Mouse (Mus musculus): Measurements from ENCODE around the gene Jhy. TPM values are rescaled to one million over a fixed set of nuclear protein-coding genes. Genes with fewer than 3 reads are reported as not detected.

The Jhy gene
- polyA plus RNA-seq, 1 experiment from 2014 or later = 0.05 TPM

- H3K27ac ChIP-seq = no peak overlapping the region
- no peaks in the 10 kb centered on the region for H3K9me3 ChIP-seq (replicated peaks)
- no peaks in the 10 kb centered on the region for H3K36me3 ChIP-seq
- 12% methylated on average over 4 of the region's 4 CpGs for WGBS (ENCODE audit: insufficient replicate concordance)
- ATAC-seq = no peak
- H3K4me2 ChIP-seq = no peak overlapping the region
- H3K27me3 ChIP-seq (replicated peaks) = peaks cover 98% of the 10 kb centered on the region
- no peak overlapping the region for H3K4me3 ChIP-seq
- H3K9ac ChIP-seq = no peak overlapping the region
- H3K4me1 ChIP-seq = peaks cover 4% of the 10 kb centered on the region; the same call in 1 of the 2 replicates
These were observed 89.0 kb downstream of the Jhy start for GRCm38 (mm10) chr9:40874961-40875360.

- H3K4me3 ChIP-seq = no peak within 1 kb of the TSS
- peaks cover 4% of the 10 kb centered on the region; the same call in 1 of the 2 replicates for H3K4me1 ChIP-seq
- peaks cover 98% of the 10 kb centered on the region for H3K27me3 ChIP-seq (replicated peaks)
- no peaks in the 10 kb centered on the region for H3K9me3 ChIP-seq (replicated peaks)
- H3K36me3 ChIP-seq = no peaks in the 10 kb centered on the region
- peak within 1 kb of the TSS; percentile 38; the same call in 1 of the 2 replicates for H3K4me2 ChIP-seq
- H3K9ac ChIP-seq = no peak within 1 kb of the TSS
- H3K27ac ChIP-seq = no peak within 1 kb of the TSS
- no peak for ATAC-seq
- WGBS (ENCODE audit: insufficient replicate concordance) = 4% methylated on average over 32 of the region's 32 CpGs
These were observed 90.1 kb downstream of the Jhy start, which contains the start of gene Bsx for GRCm38 (mm10) chr9:40873556-40874470. Gene Bsx (plus strand): TSS chr9:40874127.

- peak overlapping the region; percentile 27 for H3K4me2 ChIP-seq
- ATAC-seq = no peak
These were observed 91.8 kb downstream of the Jhy start for GRCm38 (mm10) chr9:40872156-40872478.

GRCm38 (mm10) chr9:40871369-40872155 lies 92.4 kb downstream of the Jhy start:
- H3K27me3 ChIP-seq (replicated peaks) = peaks cover 81% of the 10 kb centered on the region
- no peaks in the 10 kb centered on the region for H3K4me1 ChIP-seq
- H3K9ac ChIP-seq = no peak overlapping the region
- H3K4me3 ChIP-seq = no peak overlapping the region
- no peak overlapping the region for H3K27ac ChIP-seq
- H3K36me3 ChIP-seq = no peaks in the 10 kb centered on the region
- no peaks in the 10 kb centered on the region for H3K9me3 ChIP-seq (replicated peaks)
- ATAC-seq = no peak
- WGBS (ENCODE audit: insufficient replicate concordance) = 3% methylated on average over 34 of the region's 34 CpGs
- H3K4me2 ChIP-seq = peak overlapping the region; percentile 27

More at GRCm38 (mm10) chr9:40872156-40872478, 91.8 kb downstream of the Jhy start:
- Histone ChIP-seq H3K36me3 (no peaks in the 10 kb centered on the region), H3K9me3 (replicated peaks) (no peaks in the 10 kb centered on the region), H3K27me3 (replicated peaks) (peaks cover 87% of the 10 kb centered on the region), H3K4me3 (no peak overlapping the region), H3K9ac (no peak overlapping the region), H3K4me1 (no peaks in the 10 kb centered on the region), H3K27ac (no peak overlapping the region)
- WGBS (ENCODE audit: insufficient replicate concordance) = 3% methylated on average over 8 of the region's 8 CpGs

GRCm38 (mm10) chr9:40870331-40870730 lies 93.6 kb downstream of the Jhy start:
- no peaks in the 10 kb centered on the region for H3K4me1 ChIP-seq
- no peak overlapping the region for H3K9ac ChIP-seq
- no peak overlapping the region for H3K27ac ChIP-seq
- H3K27me3 ChIP-seq (replicated peaks) = peaks cover 69% of the 10 kb centered on the region
- no peak for ATAC-seq
- no peak overlapping the region for H3K4me3 ChIP-seq
- H3K36me3 ChIP-seq = no peaks in the 10 kb centered on the region
- no peaks in the 10 kb centered on the region for H3K9me3 ChIP-seq (replicated peaks)
- H3K4me2 ChIP-seq = no peak overlapping the region
- WGBS (ENCODE audit: insufficient replicate concordance) = 66% methylated on average over 5 of the region's 5 CpGs

- 14% methylated on average over 9 of the region's 9 CpGs for WGBS (ENCODE audit: insufficient replicate concordance)
- no peak for ATAC-seq
- no peak overlapping the region for H3K4me2 ChIP-seq
- H3K9me3 ChIP-seq (replicated peaks) = no peaks in the 10 kb centered on the region
- no peak overlapping the region for H3K27ac ChIP-seq
- H3K9ac ChIP-seq = no peak overlapping the region
- H3K4me3 ChIP-seq = no peak overlapping the region; the same call in 1 of the 2 replicates
- no peaks in the 10 kb centered on the region for H3K36me3 ChIP-seq
- H3K27me3 ChIP-seq (replicated peaks) = peaks cover 32% of the 10 kb centered on the region
- 0 out of 2 replicates have a peak, but pooled peaks cover 3% of the 10 kb centered on the region for H3K4me1 ChIP-seq
These were observed 104.7 kb downstream of the Jhy start for GRCm38 (mm10) chr9:40859196-40859595.

GRCm38 (mm10) chr9:40858461-40859160 lies 105.3 kb downstream of the Jhy start:
- no peak for ATAC-seq
- 0 out of 2 replicates have a peak, but pooled peaks cover 3% of the 10 kb centered on the region for H3K4me1 ChIP-seq
- peak overlapping the region; percentile 8; the same call in 1 of the 2 replicates for H3K4me3 ChIP-seq
- 16% methylated on average over 21 of the region's 21 CpGs for WGBS (ENCODE audit: insufficient replicate concordance)
- H3K9ac ChIP-seq = no peak overlapping the region
- H3K4me2 ChIP-seq = peak overlapping the region; percentile 27
- no peaks in the 10 kb centered on the region for H3K36me3 ChIP-seq
- H3K27me3 ChIP-seq (replicated peaks) = peaks cover 37% of the 10 kb centered on the region
- H3K9me3 ChIP-seq (replicated peaks) = no peaks in the 10 kb centered on the region
- H3K27ac ChIP-seq = no peak overlapping the region

- Histone ChIP-seq H3K4me2 (no peak overlapping the region), H3K27ac (no peak overlapping the region), H3K9me3 (replicated peaks) (no peaks in the 10 kb centered on the region), H3K9ac (no peak overlapping the region), H3K36me3 (no peaks in the 10 kb centered on the region), H3K4me3 (no peak overlapping the region), H3K4me1 (no peaks in the 10 kb centered on the region), H3K27me3 (replicated peaks) (peaks cover 9% of the 10 kb centered on the region)
- ATAC-seq = no peak
- 59% methylated on average over 2 of the region's 2 CpGs for WGBS (ENCODE audit: insufficient replicate concordance)
These were observed 112.4 kb downstream of the Jhy start for GRCm38 (mm10) chr9:40851515-40851914.

Other genes with a start within 250 kb of the Jhy start
- 2,428 and 2,723 TPM in 2 replicates for gene Hspa8, start 163.1 kb downstream of the Jhy start, polyA plus RNA-seq (2016; fragmentation: Nextera tagmentation; extraction: Ambion mirVana)
- gene Bsx, start 90.0 kb downstream of the Jhy start, polyA plus RNA-seq (2016; fragmentation: Nextera tagmentation; extraction: Ambion mirVana) = not detected in 2 replicates
- 0.11 TPM in 1 of 2 replicates, not detected in the other for gene Crtam, start 40.5 kb upstream of the Jhy start, polyA plus RNA-seq (2016; fragmentation: Nextera tagmentation; extraction: Ambion mirVana)
- 12.2 and 14.0 TPM in 2 replicates for gene Ubash3b, start 197.6 kb upstream of the Jhy start, polyA plus RNA-seq (2016; fragmentation: Nextera tagmentation; extraction: Ambion mirVana)